Mouse (Mus musculus): ENCODE results near the gene Cmah.
A peak's percentile ranks its signal among the peaks of the same experiment; 100 is the strongest.

The Cmah gene

DNA sequence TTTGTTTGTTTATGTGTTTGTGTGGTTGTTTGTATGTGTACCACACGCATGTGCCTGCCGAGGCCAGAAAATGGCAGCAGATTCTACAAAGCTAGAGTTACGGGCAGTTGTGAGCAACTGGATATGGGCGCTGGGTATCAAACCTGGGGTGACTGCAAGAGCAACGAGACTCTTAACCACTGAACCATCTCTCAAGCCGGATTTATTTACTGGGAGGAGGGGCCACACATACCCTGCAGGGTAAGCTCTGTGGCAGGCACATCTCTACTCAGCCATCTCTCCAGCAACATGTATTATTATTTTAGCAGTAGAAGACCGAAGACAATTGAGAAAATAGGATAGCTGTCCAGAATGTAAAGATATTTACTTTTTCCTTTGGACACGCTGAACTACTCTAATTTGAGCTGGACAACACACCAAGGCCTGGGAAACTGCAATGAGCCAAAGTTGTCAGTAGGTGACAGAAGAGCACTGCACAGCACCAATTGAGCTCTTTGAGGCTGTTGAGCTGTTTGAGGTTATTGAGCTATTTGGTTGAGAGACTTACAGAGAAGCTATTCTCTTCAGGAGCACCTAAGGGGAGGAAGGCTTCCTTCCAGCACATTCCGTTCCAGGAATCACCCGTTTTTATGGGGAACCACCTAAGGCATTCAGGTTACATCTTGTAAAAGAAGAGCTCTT lies 154.6 kb downstream of the Cmah start:
- DNase-seq (ENCODE audit: low read depth, low spot score), result peak; percentile 64

DNA sequence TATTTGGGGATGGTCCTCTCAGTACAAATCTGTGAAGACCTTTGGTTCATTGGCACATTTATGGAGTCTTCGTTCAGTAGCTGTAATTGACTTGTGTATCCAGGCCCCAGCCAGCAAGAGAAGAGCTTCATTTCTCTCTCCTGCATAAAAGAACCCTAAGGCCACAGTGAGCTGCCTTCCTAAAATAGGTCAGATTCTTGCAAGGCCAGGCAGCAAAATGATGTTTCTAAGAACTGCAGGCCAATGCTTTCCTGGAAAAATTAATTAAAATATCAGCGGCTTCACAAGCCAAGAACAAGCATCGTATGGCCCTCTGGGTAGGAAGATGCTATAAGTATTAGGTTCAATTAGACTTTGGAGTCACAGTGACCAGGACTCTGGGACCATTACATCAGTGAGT lies 156.5 kb downstream of the Cmah start:
- no peak for DNase-seq (ENCODE audit: low read depth, low spot score)

DNA sequence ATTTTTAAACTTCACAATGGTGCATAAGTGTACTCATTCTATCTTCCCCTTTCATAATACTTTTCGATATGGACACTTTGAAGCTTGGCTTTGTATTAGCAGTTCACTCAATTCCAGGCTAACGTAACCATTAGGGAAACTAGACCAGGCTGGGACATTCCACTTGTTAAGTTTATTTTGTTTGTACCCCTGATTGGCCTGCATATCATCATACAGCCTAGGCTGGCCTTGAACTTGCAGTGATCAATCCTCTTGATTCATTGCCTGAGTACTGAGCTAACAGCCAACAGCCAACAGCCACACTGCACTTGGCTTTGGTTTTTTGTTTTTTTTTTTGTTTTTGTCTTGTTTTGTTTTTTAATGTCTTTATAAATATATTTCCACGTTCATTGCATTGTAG lies 157.6 kb downstream of the Cmah start:
- DNase-seq (ENCODE audit: low read depth, low spot score), result no peak

DNA sequence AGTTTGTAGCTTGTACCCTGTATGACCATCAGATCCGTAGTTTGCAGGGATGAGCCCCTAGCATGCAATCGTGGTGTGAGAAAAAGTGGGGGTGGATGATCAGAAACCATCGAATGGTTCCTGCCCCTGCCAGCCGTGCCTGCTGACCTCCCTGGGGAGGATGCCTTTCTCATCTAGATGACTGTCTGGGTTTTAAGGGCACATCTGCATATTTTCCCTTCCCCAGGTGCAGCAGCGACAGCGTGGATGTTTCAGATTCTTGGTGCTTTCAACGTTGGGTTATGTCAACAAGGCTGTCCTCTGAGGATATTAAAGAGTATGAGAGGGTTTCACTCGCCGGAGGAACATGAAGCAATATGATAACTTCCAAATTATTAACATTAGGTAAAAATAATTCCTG lies 158.8 kb downstream of the Cmah start:
- DNase-seq (ENCODE audit: low read depth, low spot score), result peak; percentile 62

DNA sequence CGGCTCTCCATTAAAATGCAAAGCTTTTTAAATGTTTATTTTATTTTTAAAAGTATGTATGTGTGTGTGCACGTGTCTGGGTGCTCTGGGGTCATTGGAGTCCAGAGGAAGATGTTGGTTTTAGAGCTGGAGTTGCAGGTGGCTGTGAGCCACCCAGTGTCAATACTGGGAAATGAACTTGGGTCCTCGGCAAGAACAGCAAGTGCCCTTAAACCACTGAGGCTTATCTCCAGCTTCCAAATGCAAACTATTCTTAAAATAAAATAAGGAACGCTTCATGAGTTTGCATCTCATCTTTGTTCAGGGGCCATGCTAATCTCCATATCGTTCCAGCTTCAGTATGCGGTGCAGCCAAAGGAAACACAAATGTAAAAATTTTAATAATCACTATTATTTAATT lies 159.2 kb downstream of the Cmah start:
- peak; percentile 65 for DNase-seq (ENCODE audit: low read depth, low spot score)

DNA sequence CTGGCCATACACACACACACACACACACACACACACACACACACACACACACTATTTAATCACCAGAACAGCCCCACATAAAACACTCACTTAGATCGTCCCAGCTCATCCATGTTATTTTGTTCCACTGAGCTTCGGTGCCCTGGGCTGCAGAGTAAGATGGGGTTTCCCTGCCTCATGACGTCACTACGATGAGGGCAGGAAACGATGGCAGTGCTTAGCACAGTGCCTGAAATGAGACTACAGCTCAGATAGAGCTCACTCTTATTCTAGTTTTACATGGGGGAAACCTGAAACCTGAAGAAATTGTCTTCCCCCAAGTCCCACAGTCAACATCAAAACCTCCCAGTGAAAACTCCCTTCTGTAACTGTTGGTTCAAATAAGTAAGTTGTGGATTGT lies 159.9 kb downstream of the Cmah start:
- DNase-seq (ENCODE audit: low read depth, low spot score), result peak; percentile 57

DNA sequence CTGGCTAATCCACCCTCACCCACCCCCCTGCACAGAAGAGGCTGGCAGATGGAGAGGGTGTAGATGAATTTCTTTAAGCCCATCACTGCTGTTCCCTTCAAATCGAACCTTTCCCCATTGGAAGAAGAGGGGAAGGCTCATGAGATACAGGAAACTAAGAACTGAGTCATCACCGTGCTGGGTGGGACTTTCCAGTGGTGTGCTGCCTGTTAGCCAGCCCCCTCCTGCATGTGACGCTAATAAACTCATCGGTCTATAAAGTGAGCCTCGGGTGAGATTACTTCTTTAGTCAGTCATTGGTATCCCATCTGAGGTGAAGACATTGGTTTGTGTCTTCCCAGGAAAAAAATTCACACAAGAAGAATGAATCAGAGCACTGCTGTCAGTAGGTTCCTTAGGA lies 160.3 kb downstream of the Cmah start:
- DNase-seq (ENCODE audit: low read depth, low spot score), result peak; percentile 32

DNA sequence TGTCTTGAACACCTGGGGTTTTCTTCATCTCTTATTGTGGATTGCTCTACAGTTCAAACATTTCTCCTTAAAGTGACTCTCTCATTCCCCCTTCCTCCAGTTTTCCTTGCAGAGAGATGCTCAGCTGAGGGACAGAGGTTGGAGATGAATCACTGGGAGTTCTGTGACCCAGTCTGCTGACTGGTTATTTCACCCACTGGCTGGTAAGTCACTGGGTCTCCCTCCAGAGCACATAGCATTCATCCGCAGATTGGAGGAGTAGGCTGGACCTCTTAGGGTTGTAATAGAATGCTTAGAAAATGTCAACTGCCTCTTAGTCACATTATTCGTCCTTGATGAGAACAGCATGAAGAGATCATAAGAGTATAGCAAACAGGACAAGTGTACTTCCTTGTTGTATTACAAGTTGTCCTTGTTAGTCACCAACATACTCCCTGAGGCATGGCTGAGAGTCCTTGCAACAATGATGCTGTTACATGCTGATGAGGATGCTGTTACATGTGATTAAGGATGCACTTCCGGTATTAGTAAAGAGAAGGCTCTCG lies 161.4 kb downstream of the Cmah start:
- no peak for DNase-seq (ENCODE audit: low read depth, low spot score)

DNA sequence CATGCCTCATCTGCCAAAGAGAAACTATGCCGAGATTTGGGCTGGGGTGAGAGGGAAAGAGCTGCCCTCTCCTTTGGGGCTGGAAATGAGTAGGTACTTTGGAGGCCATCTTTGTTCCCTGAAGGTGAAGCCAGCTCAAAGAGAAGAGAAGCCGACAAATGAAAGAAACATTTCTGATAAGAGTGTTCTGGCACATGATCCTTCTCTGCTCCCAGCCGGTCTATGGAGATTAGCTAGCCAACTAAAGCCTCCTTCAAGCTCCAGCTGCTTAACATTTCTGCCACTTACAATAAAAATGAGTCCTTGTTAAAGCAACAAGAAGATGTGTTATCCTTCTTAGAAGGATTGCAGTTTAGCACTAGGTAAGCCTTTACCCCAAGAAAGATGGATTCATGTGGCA lies 162.3 kb downstream of the Cmah start:
- no peak for DNase-seq (ENCODE audit: low read depth, low spot score)

DNA sequence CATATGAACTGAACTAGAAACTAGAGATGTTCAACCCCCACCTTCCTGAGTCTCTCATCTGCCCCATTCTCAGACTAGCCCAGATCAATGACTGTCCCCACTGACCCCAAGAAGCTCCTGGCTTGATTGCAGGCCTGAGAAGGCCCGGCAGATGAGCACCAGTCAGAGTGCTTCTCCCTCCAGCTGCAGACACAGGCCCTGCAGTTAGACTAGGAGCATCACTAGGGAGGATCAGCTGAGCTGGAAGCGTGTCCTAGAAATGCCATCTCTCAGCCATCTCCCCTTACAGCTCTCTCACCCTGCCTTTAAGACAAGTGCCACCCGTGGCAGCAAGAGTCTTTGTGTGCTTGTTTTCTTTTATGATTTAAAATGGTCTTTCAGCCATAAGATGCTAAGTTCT lies 162.8 kb downstream of the Cmah start:
- DNase-seq (ENCODE audit: low read depth, low spot score), result no peak

DNA sequence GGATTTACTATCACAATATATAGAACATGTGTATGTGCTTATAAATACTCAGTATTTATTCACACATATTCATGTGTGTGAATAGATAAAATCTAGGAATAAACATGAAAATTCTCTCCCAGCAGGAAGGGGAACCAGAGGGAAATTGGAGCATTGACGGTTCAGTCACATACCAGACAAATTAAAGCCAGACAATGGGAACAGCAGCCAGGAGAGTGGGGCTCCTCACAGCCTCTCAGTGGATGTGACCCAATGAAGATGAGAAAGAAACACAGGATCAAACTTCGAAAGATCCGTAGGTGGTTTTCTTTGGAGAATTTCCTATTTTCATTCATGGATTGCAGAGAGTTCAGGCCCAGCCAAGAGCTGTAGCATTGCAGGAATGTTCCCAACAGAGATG lies 163.9 kb downstream of the Cmah start:
- no peak for DNase-seq (ENCODE audit: low read depth, low spot score)

DNA sequence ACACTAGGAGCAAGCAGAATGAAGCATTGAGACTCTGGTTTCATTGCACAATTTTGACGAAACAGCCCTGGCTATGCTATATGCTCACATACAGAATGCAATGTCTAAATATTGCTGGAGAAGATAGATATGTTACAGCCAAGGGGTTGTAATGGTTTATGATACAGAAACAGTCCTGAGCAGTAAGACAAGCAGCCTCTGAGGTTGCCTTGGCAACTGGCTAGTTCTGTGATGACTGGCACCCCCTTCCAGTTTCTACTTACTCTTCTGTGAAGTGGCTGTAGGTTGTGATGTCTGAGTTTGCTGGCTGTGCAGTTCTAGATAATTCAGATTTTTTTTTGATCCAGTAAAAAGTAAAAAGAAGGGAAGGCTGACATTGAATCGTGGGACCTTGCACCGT lies 166.6 kb downstream of the Cmah start:
- no peak for DNase-seq (ENCODE audit: low read depth, low spot score)

DNA sequence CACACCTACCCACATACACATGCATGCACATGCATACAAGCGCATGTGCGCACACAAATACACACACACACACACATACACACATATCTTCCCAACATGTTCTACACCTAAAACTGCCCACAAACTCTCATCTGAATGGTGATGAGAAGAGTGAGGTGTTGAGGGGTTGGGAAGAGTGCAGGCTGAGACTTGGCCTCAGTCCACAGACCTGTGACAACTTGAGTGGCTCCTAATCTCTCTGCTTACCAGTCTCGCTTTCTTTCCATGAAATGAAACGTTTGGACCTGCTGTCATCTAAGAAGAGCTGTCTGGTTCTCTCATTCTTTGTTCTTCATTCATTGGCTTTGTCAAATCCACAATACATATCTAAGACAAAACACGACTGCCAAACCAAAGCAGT lies 169.1 kb downstream of the Cmah start:
- DNase-seq (ENCODE audit: low read depth, low spot score), result no peak

DNA sequence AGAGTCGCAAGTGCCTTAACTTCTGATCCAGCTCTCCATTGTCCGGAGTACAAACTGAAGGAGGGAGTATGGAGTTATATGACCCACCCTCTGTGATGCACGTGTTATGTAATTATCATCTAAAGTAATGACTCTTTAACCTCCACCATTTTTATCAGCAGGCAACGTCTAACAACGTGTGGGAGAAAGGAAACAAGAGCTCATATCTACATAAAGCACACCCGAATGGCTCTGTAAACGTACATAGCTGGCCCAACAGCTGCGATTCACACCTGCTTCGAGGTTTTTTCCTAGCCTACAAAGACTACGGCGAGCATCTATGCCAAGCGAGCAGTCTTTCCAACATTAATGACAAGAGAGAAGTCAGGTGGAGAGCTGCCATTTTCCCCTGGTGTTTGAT lies 169.8 kb downstream of the Cmah start:
- DNase-seq (ENCODE audit: low read depth, low spot score), result no peak

DNA sequence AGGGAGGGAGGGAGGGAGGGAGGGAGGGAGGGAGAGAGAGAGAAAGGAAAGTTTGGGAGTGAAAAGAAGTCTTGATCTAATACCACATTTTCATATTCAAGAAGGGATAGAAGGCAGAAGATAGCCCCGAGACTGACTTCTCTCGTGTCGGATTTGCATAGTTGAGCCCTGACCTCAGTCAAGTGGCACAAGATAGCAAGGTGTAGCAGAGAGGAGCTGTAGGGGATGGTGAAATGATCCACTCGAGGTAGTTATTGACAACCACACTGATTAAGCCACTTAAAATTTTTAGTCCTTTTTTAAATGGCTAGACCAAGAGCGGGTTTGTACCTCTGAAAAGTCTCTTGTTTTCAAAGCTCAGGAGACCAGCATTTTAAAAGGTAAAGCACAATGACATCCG lies 171.1 kb downstream of the Cmah start:
- DNase-seq (ENCODE audit: low read depth, low spot score), result no peak

DNA sequence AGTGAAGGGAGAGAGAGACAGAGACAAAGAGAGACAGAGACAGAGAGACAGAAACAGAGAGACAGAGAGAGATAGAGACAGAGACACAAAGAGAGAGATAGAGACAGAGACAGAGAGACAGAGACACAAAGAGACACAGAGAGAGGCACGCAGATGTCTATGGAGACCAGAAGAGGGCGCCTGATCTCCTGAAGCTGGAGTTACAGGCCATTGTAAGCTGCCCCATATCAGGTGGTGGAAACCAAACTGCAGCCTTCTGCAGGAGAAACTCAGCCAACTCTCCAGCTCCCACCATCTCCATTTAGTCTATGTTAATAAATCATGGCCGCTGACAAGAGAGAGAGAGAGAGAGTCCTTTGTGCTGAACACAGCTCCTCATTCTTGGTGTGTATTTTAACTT lies 172.3 kb downstream of the Cmah start:
- DNase-seq (ENCODE audit: low read depth, low spot score), result peak; percentile 65

DNA sequence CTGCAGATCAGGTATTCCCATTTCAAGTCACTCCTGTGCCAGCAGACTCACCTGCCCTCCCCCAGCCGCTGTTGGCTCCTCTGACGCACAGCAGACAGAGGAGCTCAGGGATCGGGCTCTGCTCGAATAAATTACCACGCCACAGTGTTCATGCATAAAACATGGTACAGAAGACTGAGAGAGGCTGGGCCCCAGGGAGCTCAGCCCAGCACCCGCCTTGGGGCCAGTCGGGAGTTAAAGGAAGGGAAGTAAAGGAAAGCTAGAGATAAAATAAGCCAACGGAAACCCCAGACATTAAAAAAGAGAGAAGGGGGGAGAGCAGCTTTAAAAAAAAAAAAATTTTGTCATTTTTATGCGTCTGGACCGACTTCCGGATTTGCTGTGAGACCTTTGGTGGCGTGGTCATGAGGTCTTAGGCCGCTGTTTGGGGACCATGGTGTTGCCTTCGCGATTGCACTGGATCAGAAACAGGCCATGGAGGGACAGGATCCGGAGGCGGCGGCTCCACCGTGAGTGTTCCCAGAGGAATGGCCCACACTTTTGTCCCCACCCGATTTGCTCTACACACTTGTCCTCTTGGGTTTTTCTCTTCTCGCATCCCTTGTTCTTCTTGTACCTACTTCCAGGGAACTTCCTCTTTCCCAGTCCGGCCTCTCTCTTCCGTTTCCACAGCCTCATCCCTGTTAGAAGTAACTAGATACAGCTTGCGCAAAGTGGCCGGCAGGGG lies 174.1 kb downstream of the Cmah start:
- DNase-seq (ENCODE audit: low read depth, low spot score), result no peak

DNA sequence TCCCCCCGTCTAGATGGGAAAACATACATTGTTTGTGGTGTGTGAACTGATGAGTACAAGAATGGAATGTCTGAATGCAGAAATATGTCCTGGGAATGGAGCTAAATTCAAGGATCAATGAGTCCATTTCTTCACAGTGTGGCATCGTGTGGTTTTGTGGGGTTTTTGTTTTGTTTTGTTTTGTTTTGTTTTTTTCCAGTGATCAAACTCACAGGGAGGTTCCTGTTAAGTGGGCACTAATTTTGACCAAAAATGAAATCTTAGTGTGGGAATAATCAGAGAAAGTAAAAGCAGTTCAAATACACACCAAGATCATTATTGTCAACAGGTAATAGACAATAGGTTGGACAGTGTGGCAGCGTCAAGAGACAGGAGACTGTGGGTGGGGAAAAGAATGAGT lies 174.7 kb downstream of the Cmah start:
- no peak for DNase-seq (ENCODE audit: low read depth, low spot score)

DNA sequence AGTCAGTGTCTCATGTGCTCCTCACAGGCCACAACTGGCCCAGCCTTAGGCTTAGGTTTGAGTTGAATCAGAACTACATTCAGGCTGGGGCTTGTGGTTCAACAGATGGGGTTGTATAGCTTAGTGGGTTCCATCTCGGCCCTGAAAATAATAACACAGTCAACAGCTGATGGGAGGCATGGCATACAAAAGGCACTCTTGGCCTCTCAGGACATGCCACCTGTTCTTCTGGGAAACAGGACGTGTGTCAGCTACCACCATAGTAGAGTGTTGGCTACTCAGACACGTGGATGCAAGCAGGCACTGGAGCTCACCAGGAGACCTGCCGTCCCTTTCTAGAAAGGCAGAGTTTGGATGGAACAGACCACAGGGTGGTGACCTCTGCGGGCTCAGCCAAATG lies 178.6 kb downstream of the Cmah start:
- DNase-seq (ENCODE audit: low read depth, low spot score), result no peak

DNA sequence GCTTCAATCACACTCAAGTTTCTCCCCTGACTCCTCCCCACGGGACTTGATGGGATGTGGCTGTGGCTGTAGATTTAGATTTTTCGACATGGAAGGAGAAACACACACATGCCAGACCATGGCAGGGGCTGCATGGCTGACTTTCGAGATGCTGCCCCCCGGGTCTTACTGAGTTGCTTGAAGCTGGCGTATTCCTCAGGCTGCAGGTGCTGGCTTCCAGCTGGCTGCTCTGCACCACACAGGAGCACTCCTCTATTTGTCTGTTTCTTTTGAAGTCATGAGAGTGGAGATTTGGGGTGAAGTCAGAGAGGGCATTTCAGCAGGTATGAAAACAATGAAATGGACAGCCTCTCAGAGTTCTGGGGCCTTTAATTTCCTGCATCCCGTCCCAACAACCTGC lies 180.0 kb downstream of the Cmah start:
- no peak for DNase-seq (ENCODE audit: low read depth, low spot score)

DNA sequence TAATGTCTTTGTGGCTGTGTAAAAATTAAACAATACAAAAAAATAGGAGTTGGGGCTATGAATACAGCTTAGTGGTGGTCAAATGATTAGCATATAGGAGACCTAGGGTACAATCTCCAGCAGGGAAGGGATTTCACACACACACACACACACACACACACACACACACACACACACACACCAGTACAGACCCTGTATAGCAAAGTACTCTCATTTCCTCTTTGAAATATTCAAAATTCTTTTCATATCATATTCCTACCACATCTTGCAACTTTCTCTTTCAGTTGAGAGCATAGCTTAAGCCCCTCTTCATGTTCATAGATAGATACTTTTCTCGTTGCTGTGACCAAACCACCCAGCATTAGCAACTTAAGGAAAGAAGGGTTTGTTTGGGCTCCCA lies 181.7 kb downstream of the Cmah start:
- peak; percentile 60 for DNase-seq (ENCODE audit: low read depth, low spot score)

DNA sequence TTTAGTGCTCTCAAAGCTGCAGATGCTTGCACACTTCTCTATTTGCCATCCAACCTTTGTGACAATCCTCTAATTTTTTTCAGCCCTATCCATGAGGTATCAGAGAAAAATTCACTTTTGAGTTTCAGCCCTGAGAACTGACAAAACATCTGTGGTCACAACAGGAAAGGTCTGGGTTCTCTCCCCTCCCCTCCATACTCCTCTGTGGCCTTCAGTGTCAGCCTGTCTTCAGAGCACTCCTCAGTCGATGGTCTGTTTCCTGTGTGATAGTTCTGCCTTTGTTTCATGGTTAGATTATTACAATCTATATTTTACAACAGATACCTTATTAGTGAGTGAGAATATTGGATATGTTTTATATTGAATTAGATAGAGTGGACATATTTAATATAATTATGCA lies 184.2 kb downstream of the Cmah start:
- no peak for DNase-seq (ENCODE audit: low read depth, low spot score)

DNA sequence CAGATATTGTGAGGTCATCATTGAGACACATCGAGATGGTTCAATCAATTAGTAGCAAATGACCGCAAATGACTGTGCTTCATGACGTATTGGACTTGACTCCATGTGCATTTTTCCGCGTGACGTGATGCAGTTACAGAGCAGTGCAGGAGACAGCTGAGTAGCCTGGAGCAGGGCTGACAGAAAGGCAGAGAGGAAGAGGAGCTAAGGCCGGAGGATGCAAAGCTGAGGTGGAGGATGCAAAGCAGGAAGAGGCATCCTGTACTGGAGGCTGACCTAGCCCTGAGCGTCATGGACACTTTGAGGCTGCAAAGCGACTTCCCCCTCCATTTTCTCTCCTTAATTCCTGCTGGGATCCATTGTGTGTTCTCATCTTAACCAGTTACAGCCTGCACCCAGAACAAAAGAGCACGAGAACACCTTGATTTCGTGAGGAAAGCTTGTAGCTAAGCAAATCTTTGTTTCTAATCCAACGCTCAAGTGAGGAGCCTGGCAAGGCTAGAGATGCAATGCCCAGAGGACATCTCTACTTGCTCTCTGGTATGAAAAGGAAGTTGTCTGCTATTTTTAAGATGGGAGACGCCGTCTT lies 184.8 kb downstream of the Cmah start:
- DNase-seq (ENCODE audit: low read depth, low spot score), result no peak
